Mouse (Mus musculus) heart, adult 2 months (tissue): ENCODE results near the gene Nos3.

ENCODE experiments used
- CTCF ChIP-seq: fragments of 200-600 bp; IDR thresholded peaks from 2 replicates; pipeline ENCODE4 v1.8.1; 2022; ENCODE audit warnings: antibody characterized with exemption, mild to moderate bottlenecking, moderate library complexity
- EP300 ChIP-seq: fragments of 200-500 bp; IDR thresholded peaks from 2 replicates; pipeline ENCODE4 v1.6.1; 2011; ENCODE audit warnings: low read depth, low read length, control low read depth; ENCODE audit not compliant: insufficient read depth

DNA sequence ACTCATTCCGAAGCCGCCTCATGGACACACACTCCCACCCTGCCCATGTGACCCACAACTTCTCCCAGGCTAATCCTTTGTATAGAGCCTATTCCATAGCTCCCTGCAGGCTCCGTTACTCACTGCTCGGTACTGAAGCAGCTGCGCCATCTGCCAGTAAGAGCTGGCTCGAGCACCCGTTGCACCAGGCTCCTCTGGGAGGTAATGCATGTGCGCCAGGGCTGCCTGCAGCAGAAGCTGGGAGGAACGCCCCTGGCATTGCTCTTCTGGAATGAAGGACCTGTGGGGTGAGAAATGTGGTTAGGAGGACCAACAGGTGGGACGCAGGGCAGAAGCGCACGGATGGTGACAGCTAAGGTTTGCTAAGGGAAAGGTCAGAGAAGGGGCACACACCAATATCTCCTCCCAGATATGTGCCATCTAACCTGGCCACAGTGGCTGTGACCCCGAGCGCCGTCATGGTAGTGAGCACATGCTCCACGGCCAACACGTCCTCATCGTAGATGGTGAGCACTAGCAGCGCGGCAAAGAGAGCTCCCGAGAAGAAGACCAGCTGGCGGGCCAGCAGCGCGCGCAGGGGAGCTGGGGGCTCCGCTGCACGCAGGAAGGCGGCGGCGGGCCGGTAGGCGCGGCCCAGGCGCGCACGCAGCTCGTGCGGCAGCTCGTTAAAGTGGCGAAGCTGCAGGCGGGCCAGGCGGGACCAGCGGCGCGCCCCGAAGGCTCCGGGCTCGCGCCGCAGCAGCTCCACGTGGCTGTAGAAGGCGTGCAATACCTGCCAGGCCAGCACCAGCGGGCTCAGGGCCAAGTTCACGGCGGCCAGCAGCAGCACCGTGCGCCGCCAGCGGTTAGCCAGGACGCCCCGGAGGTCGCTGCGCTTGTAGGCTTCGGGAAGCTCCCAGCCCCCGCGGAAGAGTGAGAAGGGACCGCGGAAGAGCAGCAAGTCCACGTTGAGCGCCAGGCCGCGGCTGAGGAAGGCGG lies 22.9 kb downstream of the Nos3 start:
- TF ChIP-seq CTCF = peak; percentile 45
- no peak for TF ChIP-seq EP300
